Mouse (Mus musculus) Patski (cell line): ENCODE data around the gene Pik3cg. TPM values are rescaled to one million over a fixed set of nuclear protein-coding genes. Genes with fewer than 3 reads are reported as not detected.
A peak's percentile ranks its signal among the peaks of the same experiment; 100 is the strongest.

ENCODE experiments used
- ATAC-seq: fragments of 100-300 bp; one replicate; pipeline ENCODE4 v1.8.0; 2021
- CTCF ChIA-PET: fragments of 350-600 bp; sonication (Branson Sonifier 250); formaldehyde crosslinking; loops from one replicate; lab custom pipeline; 2022; ENCODE audit warnings: inconsistent platforms; lab: Charles Lee
- POLR2A ChIA-PET: fragments of 350-600 bp; sonication (Branson Sonifier 250); formaldehyde crosslinking; loops from one replicate; lab custom pipeline; 2022; ENCODE audit warnings: antibody characterized with exemption, inconsistent platforms; lab: Charles Lee
- DNase-seq: peaks from one replicate; pipeline ENCODE4 v3.0.0-alpha.2; 2011; ENCODE audit warnings: low read depth, low spot score
- H3K27me3 ChIP-seq: fragments of 371-371 bp; one replicate; pipeline ENCODE4 v1.5.1; 2021
- CTCF ChIP-seq: fragments of 100-300 bp; IDR thresholded peaks from one replicate; pipeline ENCODE4 v1.5.1; 2021
- in situ Hi-C: fragments of 300-500 bp; cut with MboI; formaldehyde crosslinking; loops from 3 replicates; pipeline ENCODE4 v1.11.1; 2018; ENCODE audit warnings: low pct_unique_long_range_greater_than_20kb, mixed read lengths
- polyA plus RNA-seq: library from polyadenylated mRNA; unstranded; gene quantifications from one replicate; pipeline ENCODE4 v1.2.3, GENCODE M21; 2021

The Pik3cg gene
- polyA plus RNA-seq, 1 experiment from 2014 or later = not detected

- peak; percentile 85 for ATAC-seq
- DNase-seq = peak; percentile 12
- TF ChIP-seq CTCF = peak; percentile 92
- ChIA-PET POLR2A (interaction anchor here (0.5 kb wide), 1 partner anchor 1235 kb away, joined by 3 read pairs; no protein-coding TSS in a partner anchor), CTCF (interaction anchor here (0.7 to 1.9 kb wide), 8 partner anchors 11 to 236 kb away, joined by 3 to 8 read pairs (median 4); no protein-coding TSS in a partner anchor)
- in situ Hi-C loops = no loop called here
- no peaks in the 10 kb centered on the region for H3K27me3 ChIP-seq
These were observed 63.9 kb downstream of the Pik3cg start for GRCm38 (mm10) chr12:32144513-32144912.

DNA sequence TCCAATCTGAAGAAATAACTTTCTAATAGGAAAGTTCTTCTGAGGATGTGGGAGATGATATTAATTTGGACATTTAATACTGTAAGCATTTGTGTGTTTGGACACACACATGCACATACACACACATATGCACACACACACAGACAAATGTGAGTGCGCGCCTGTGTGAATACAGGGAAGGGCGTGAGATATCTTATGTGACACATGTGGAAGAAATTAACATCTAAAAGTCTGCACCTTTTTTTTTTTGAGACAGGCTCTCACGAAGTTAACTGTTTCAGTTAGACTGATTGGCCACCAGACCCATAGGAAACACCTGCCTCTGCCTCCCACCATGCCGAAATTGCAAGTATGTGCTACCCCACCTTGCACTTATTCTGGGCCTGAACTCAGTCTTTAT is 64.7 kb downstream of the Pik3cg start:
- TF ChIP-seq CTCF = no peak
- ChIA-PET CTCF (interaction anchor here (0.7 to 1.9 kb wide), 8 partner anchors 10 to 237 kb away, joined by 3 to 8 read pairs (median 4); no protein-coding TSS in a partner anchor), POLR2A (no interaction called here)
- no peaks in the 10 kb centered on the region for H3K27me3 ChIP-seq
- no peak for ATAC-seq
- in situ Hi-C loops = no loop called here
- no peak for DNase-seq

GRCm38 (mm10) chr12:32143151-32143550 is 65.3 kb downstream of the Pik3cg start:
- CTCF ChIA-PET = interaction anchor here (1.2 to 1.8 kb wide), 2 partner anchors 156 to 190 kb away, joined by 4 read pairs; no protein-coding TSS in a partner anchor
- no peak for DNase-seq
- TF ChIP-seq CTCF = no peak
- POLR2A ChIA-PET = no interaction called here
- no peak for ATAC-seq
- no peaks in the 10 kb centered on the region for H3K27me3 ChIP-seq
- in situ Hi-C loops = no loop called here

- ChIA-PET POLR2A (no interaction called here), CTCF (no interaction called here)
- H3K27me3 ChIP-seq = no peaks in the 10 kb centered on the region
- no peak for TF ChIP-seq CTCF
- DNase-seq (no peak), ATAC-seq (no peak)
- in situ Hi-C loops = no loop called here
These were observed 66.7 kb downstream of the Pik3cg start for GRCm38 (mm10) chr12:32141766-32142165.

DNA sequence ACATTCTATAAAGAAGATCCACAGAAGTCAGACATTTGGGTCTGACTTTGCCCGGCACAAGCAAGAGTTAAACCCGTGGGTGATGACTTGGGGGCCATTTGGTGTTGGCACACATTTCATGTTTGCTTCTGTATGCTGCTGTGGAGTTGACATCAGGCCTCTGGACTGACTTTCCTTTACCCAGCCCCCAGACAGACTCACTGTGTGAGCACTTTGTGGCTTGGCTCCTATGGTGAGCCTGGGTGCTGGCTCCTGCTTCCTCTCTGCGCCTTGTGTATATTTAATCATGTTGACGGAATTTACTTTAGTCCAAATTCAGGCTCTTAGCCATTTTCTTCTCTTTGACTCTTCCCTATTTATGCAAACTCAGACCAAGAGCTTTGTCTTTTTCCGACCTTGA is 69.6 kb downstream of the Pik3cg start:
- DNase-seq (no peak), ATAC-seq (no peak)
- in situ Hi-C loops = no loop called here
- H3K27me3 ChIP-seq = no peaks in the 10 kb centered on the region
- ChIA-PET CTCF (no interaction called here), POLR2A (no interaction called here)
- TF ChIP-seq CTCF = no peak

DNA sequence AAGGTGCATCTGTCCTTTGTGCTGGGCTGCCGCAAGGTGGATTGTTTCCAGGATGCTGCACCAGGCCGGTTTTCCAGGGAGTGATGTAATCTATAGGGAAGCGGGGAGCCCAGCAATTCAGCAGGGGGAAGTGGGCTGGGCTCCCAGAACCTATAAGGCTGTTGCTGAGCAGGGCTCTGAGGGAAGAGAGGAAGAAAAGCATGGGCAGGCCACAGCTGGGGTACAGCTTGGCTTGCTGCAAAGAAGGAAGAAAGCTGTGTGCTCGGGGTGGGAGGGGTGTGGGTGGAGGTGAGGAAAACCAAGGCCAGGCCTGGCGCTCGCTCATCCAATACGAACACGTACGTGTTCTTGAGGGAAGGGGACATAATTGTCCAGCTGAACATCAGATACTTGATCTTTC is 70.1 kb downstream of the Pik3cg start:
- DNase-seq = no peak
- POLR2A ChIA-PET = no interaction called here
- CTCF ChIA-PET = no interaction called here
- no peak for ATAC-seq
- H3K27me3 ChIP-seq = no peaks in the 10 kb centered on the region
- TF ChIP-seq CTCF = no peak
- in situ Hi-C loops = no loop called here

GRCm38 (mm10) chr12:32137542-32137941 is 70.9 kb downstream of the Pik3cg start:
- CTCF ChIA-PET = no interaction called here
- no peaks in the 10 kb centered on the region for H3K27me3 ChIP-seq
- DNase-seq = no peak
- no peak for ATAC-seq
- in situ Hi-C loops = no loop called here
- TF ChIP-seq CTCF = no peak
- POLR2A ChIA-PET = no interaction called here

DNA sequence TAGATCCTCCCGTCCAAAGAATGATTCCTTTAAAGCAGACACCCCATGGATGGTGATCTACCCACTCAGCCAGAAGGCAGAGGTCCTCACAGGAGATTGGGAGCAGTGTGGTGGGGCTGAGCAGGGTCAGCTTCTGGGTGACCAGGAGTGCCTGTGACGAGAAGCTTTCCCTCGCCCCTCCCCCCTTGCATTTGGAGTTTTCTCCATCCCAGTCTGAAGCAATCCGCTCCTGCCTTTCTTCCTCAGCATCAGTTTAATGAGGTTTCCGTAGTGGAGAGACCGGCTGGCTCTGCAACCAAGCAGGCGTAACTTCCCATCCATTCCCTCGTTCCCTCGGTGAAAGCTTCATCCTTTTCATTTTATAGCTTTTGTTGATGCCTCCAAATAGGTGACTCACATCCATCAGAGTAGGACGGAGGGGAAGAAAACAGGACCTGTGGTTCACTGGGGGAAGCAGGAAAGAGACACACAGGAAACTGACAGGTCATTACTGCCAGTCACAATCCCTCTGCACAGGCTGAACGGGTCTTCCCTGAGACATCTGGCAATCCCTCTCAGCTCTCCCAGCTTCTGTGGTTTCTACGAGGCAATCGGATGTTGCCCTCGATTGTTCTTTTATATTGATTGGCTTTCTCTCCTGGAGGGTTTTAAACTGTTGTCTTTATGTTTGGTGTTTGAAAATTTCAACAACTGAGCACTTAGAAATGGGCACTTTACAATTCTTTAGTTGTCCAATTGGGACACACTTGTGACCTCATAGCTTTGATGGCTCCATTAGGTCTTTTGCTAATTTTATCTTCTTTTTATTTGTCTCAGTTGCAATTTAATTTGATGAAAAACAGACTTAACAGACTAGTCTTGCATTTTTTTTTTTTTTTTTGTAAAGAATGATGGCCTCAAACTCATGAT is 80.6 kb downstream of the Pik3cg start:
- ChIA-PET CTCF (no interaction called here), POLR2A (no interaction called here)
- no peaks in the 10 kb centered on the region for H3K27me3 ChIP-seq
- DNase-seq = no peak
- in situ Hi-C loops = no loop called here
- no peak for TF ChIP-seq CTCF
- ATAC-seq = no peak

DNA sequence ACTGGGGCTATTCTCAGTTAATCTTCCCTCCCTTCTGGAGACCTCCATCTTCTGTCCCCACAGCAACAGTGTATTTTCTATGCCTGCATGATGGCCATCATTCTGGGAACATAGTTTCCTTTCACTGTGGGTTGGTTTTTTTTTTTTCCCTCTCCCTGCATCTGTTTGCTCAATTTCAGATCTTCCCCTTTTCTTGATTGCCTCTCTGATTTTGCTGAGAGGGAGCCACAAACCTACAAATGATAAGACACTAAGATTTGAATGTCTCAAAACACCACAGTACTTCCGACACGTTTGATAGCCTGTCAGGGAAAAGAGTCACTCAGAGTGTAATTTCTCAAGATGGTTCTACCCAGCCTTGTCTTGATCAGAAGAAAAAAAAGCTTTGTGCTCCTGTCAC is 81.3 kb downstream of the Pik3cg start:
- no peak for ATAC-seq
- no peak for DNase-seq
- H3K27me3 ChIP-seq = no peaks in the 10 kb centered on the region
- ChIA-PET POLR2A (no interaction called here), CTCF (no interaction called here)
- TF ChIP-seq CTCF = no peak
- in situ Hi-C loops = no loop called here

GRCm38 (mm10) chr12:32124456-32124855 is 84.0 kb downstream of the Pik3cg start:
- in situ Hi-C loops = no loop called here
- ChIA-PET CTCF (interaction anchor here (1.3 kb wide), 1 partner anchor 12 kb away, joined by 3 read pairs; no protein-coding TSS in a partner anchor), POLR2A (no interaction called here)
- H3K27me3 ChIP-seq = no peaks in the 10 kb centered on the region
- DNase-seq (no peak), ATAC-seq (no peak)
- TF ChIP-seq CTCF = no peak

- H3K27me3 ChIP-seq = no peaks in the 10 kb centered on the region
- CTCF ChIA-PET = interaction anchor here (1.3 kb wide), 1 partner anchor 12 kb away, joined by 3 read pairs; no protein-coding TSS in a partner anchor
- no peak for TF ChIP-seq CTCF
- in situ Hi-C loops = no loop called here
- no peak for ATAC-seq
- DNase-seq = no peak
- POLR2A ChIA-PET = no interaction called here
These were observed 84.4 kb downstream of the Pik3cg start for GRCm38 (mm10) chr12:32124030-32124429.
